Mouse (Mus musculus) lung, postnatal 0 days (tissue): ENCODE data around the gene Spata13. TPM values are rescaled to one million over a fixed set of nuclear protein-coding genes. Genes with fewer than 3 reads are reported as not detected.
A peak's percentile ranks its signal among the peaks of the same experiment; 100 is the strongest.

Experiments used
- ATAC-seq: fragments of 200-750 bp; cut with Nextera tagmentation; 2 replicates; pipeline ENCODE4 v1.8.0; 2017; ENCODE audit warnings: moderate library complexity
- DNase-seq: peaks from one replicate; pipeline ENCODE4 v3.0.0-alpha.2; 2016; ENCODE audit warnings: low spot score
- H3K27ac ChIP-seq: fragments of 300-500 bp; sonication (generic); 2 replicates; pipeline ENCODE4 v1.5.1; 2014; ENCODE audit warnings: antibody characterized with exemption, mild to moderate bottlenecking, low read length, mixed read lengths
- H3K27me3 ChIP-seq: fragments of 300-500 bp; sonication (generic); replicated peaks from 2 replicates; pipeline ENCODE4 v1.6.1; 2014; ENCODE audit warnings: low read length, mixed read lengths; ENCODE audit not compliant: insufficient read depth
- H3K36me3 ChIP-seq: fragments of 300-500 bp; sonication (generic); 2 replicates; pipeline ENCODE4 v1.6.1; 2014; ENCODE audit warnings: low read length, mixed read lengths; ENCODE audit not compliant: insufficient read depth
- H3K4me1 ChIP-seq: fragments of 300-500 bp; sonication (generic); 2 replicates; pipeline ENCODE4 v1.6.1; 2014; ENCODE audit warnings: antibody characterized with exemption, low read depth, low read length, mixed read lengths; ENCODE audit not compliant: insufficient read depth
- H3K4me2 ChIP-seq: fragments of 300-500 bp; sonication (generic); replicated peaks from 2 replicates; pipeline ENCODE4 v1.6.1; 2014; ENCODE audit warnings: low read depth, mild to moderate bottlenecking, low read length, moderate library complexity, mixed read lengths
- H3K4me3 ChIP-seq: fragments of 300-500 bp; sonication (generic); 2 replicates; pipeline ENCODE4 v1.5.1; 2014; ENCODE audit warnings: low read depth, low read length
- H3K9ac ChIP-seq: fragments of 300-500 bp; sonication (generic); replicated peaks from 2 replicates; pipeline ENCODE4 v1.6.1; 2014; ENCODE audit warnings: low read depth, mild to moderate bottlenecking
- H3K9me3 ChIP-seq: fragments of 300-500 bp; sonication (generic); 2 replicates; pipeline ENCODE4 v1.6.1; 2016; ENCODE audit warnings: low read length, mixed read lengths
- CTCF ChIP-seq: IDR thresholded peaks from 2 replicates; pipeline ENCODE4 v1.5.1; 2016; ENCODE audit warnings: antibody characterized with exemption, mild to moderate bottlenecking
- EP300 ChIP-seq: IDR thresholded peaks from 2 replicates; pipeline ENCODE4 v1.6.1; 2016; ENCODE audit warnings: antibody characterized with exemption, mild to moderate bottlenecking, control low read depth
- WGBS: fragments of 180-500 bp; shearing (Covaris S2); extraction: QIAGEN DNeasy Blood & Tissue Kit; methylation state at CpG from one replicate; pipeline ENCODE4 v1.1.7; 2014; 5-methylcytosine and 5-hydroxymethylcytosine counted together
- polyA plus RNA-seq: library from polyadenylated mRNA; unstranded; fragments of >200 nt; fragmentation: Nextera tagmentation; extraction: Ambion mirVana; gene quantifications from 2 replicates; pipeline ENCODE4 v1.2.1, GENCODE M21; 2015

Spata13 gene
- polyA plus RNA-seq, 1 experiment from 2014 or later: 11.7 TPM

DNA sequence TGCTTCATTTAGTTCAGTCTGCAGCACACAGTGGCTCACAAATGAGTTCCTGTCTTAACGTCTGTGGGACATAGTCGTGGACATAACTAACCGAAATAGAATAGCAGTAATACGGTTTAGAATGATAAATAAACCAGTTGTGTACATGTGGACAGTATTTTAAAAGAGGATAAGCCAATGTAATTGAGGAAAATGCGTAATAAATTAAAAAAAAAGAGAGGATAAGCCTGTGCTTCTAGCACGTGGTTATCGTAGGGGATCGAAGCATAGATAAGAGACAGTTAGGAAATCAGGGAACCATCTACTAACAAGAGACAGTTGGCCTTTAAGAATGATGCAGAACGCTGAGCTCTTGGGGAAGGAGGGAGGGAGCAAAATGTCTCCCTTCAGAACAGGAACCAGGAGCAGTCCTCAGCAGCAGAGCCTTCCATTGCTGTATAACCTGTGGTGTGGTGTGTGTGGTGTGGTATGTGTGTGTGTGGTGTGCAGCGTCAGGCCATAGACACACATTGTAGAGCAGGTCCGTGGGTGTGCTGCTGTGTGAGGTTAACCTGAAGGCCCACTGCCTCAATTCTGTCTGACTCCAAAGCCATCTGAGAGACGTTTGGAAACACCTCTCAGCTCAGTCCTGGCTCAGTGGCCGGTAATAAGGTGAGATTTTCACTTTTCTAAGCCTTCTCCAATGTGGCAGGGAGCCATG lies 102.2 kb downstream of the Spata13 start:
- no peak overlapping the region for H3K9ac ChIP-seq
- peaks cover 32% of the 10 kb centered on the region; the same call in 1 of the 2 replicates for H3K4me1 ChIP-seq

GRCm38 (mm10) chr14:60736591-60737192 lies 102.9 kb downstream of the Spata13 start:
- Histone ChIP-seq H3K27ac (peak overlapping the region; percentile 87), H3K9me3 (no peaks in the 10 kb centered on the region), H3K4me3 (no peak overlapping the region), H3K4me1 (peaks cover 37% of the 10 kb centered on the region; the same call in 1 of the 2 replicates), H3K27me3 (no peaks in the 10 kb centered on the region), H3K36me3 (no peaks in the 10 kb centered on the region), H3K4me2 (peak overlapping the region; percentile 23), H3K9ac (no peak overlapping the region)
- no peak; the same call in none of the 2 replicates for TF ChIP-seq CTCF
- TF ChIP-seq EP300: 0 out of 2 replicates have a peak, but pooled peaks have one; percentile 28
- DNase-seq (peak; percentile 74), ATAC-seq (peak; percentile 64)
- WGBS: 5% methylated on average over 4 of the region's 4 CpGs

More for the DNA sequence above, 102.2 kb downstream of the Spata13 start:
- no peak for DNase-seq
- Histone ChIP-seq H3K27me3 (no peaks in the 10 kb centered on the region), H3K36me3 (no peaks in the 10 kb centered on the region), H3K4me2 (peak overlapping the region; percentile 3; the same call in 1 of the 2 replicates), H3K27ac (peak overlapping the region; percentile 87), H3K9me3 (no peaks in the 10 kb centered on the region), H3K4me3 (no peak overlapping the region)
- peak; percentile 1; the same call in 1 of the 2 replicates for ATAC-seq
- TF ChIP-seq EP300 (no peak), CTCF (no peak)
- 46% methylated on average over 13 of the region's 13 CpGs for WGBS

- ATAC-seq: no peak
- peaks cover 37% of the 10 kb centered on the region; the same call in 1 of the 2 replicates for H3K4me1 ChIP-seq
- H3K4me3 ChIP-seq: no peak overlapping the region
- 24% methylated on average over 7 of the region's 7 CpGs for WGBS
- DNase-seq: no peak
- TF ChIP-seq CTCF: no peak
- H3K4me2 ChIP-seq: peak overlapping the region; percentile 23; the same call in 1 of the 2 replicates
- H3K27ac ChIP-seq: peak overlapping the region; percentile 87
- H3K36me3 ChIP-seq: no peaks in the 10 kb centered on the region
- H3K9ac ChIP-seq: no peak overlapping the region
- H3K9me3 ChIP-seq: no peaks in the 10 kb centered on the region
- no peaks in the 10 kb centered on the region for H3K27me3 ChIP-seq
Observed at GRCm38 (mm10) chr14:60737202-60737611, 103.4 kb downstream of the Spata13 start.

DNA sequence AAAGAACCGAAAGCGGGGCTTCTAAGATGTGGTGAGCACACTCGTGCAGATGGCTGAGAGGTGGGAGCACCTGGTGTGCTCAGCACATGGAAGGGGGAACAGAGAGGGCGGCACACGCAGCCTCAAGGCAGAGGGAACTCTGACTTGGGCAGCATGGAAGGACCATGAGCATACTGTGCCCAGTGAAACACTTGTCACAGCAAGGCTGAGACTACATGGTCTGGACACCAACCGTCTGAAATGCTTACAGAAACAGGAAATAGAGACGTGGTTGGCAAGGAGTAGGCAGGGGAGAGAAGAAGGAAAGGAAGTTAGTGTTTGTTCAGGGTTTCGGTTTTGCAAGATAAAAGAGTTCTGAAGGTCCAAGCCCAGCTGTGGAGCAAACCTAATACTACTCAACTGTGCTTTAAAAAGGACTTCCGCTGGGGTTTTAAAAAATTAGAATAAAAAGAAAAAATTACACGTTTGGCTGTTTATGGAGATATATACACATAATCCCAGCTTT lies 104.7 kb downstream of the Spata13 start:
- peaks cover 37% of the 10 kb centered on the region; the same call in 1 of the 2 replicates for H3K4me1 ChIP-seq
- H3K27me3 ChIP-seq: no peaks in the 10 kb centered on the region
- WGBS: 32% methylated on average over 10 of the region's 10 CpGs
- no peaks in the 10 kb centered on the region for H3K36me3 ChIP-seq
- peak; percentile 8; the same call in 1 of the 2 replicates for ATAC-seq
- H3K9ac ChIP-seq: no peak overlapping the region
- H3K4me2 ChIP-seq: no peak overlapping the region
- peak overlapping the region; percentile 74 for H3K27ac ChIP-seq
- no peaks in the 10 kb centered on the region for H3K9me3 ChIP-seq
- DNase-seq: peak; percentile 74
- no peak overlapping the region for H3K4me3 ChIP-seq
- TF ChIP-seq EP300 (no peak), CTCF (no peak)

DNA sequence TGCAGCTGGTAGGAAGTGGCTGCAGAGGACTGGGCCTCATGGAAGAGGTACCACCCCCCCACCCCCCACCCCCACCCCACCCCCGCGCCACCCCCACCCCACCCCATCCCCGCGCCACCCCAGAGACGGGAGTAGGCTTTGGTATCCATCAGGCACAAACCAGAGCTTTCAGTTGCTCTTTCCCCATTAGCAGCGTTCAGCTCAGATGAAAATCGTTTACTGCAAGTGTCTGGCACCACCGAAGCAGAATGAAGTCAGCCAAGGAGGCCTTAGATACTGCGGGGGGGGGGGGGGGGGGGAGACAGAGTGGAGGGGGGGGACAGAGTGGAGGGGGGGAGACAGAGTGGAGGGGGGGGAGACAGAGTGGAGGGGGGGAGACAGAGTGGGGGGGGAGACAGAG lies 105.4 kb downstream of the Spata13 start:
- Histone ChIP-seq H3K36me3 (no peaks in the 10 kb centered on the region), H3K4me2 (no peak overlapping the region), H3K27me3 (no peaks in the 10 kb centered on the region), H3K27ac (peak overlapping the region; percentile 74), H3K4me3 (no peak overlapping the region), H3K9me3 (no peaks in the 10 kb centered on the region), H3K9ac (no peak overlapping the region), H3K4me1 (peaks cover 37% of the 10 kb centered on the region; the same call in 1 of the 2 replicates)
- no peak for ATAC-seq
- no peak for DNase-seq
- 8% methylated on average over 5 of the region's 9 CpGs for WGBS
- TF ChIP-seq EP300 (no peak), CTCF (no peak)

- H3K4me2 ChIP-seq: no peak overlapping the region
- peaks cover 39% of the 10 kb centered on the region for H3K4me1 ChIP-seq
- no peak for TF ChIP-seq EP300
- no peak for TF ChIP-seq CTCF
- no peaks in the 10 kb centered on the region for H3K9me3 ChIP-seq
- no peak overlapping the region for H3K4me3 ChIP-seq
- no peaks in the 10 kb centered on the region for H3K36me3 ChIP-seq
- no peaks in the 10 kb centered on the region for H3K27me3 ChIP-seq
- ATAC-seq (no peak), DNase-seq (no peak)
- H3K27ac ChIP-seq: no peak overlapping the region
- no peak overlapping the region for H3K9ac ChIP-seq
- 59% methylated on average over 12 of the region's 12 CpGs for WGBS
Observed at GRCm38 (mm10) chr14:60739616-60740015, 105.8 kb downstream of the Spata13 start.
